Comparison of ENCODE assay signal across 8 mouse cellular contexts in genomic region chrX:100767885-100768626, GRCm38 (mm10). TPM values are rescaled to one million over a fixed set of nuclear protein-coding genes. Genes with fewer than 3 reads are reported as not detected.
DNase-seq lines count a peak whose midpoint lies in the region; ATAC-seq and TF ChIP-seq lines count a peak whose summit lies in the region.

No protein-coding gene starts in this region.

- no peak for TF ChIP-seq CTCF in liver, embryonic 14.5 days (IDR thresholded peaks at IDR 0.05; ENCODE audit: low read depth)

- H3K4me2 ChIP-seq in heart, embryonic 12.5 days = peak overlapping the region; percentile 88
- peak overlapping the region; percentile 65 for H3K4me2 ChIP-seq in forebrain, embryonic 14.5 days (ENCODE audit: low read length)
- H3K4me2 ChIP-seq in liver, embryonic 14.5 days (ENCODE audit: low read depth) = peak overlapping the region; percentile 28; the same call in 1 of the 2 replicates

- WGBS in heart, embryonic 12.5 days = 36% methylated on average over 22 of the region's 36 CpGs
- 30% methylated on average over 28 of the region's 36 CpGs for WGBS in forebrain, embryonic 14.5 days
- 36% methylated on average over 22 of the region's 36 CpGs for WGBS in liver, embryonic 14.5 days (ENCODE audit: insufficient replicate concordance)

- H3K9me3 ChIP-seq in heart, embryonic 12.5 days (replicated peaks) = no peaks in the 10 kb centered on the region
- no peaks in the 10 kb centered on the region for H3K9me3 ChIP-seq in ES-E14 (ENCODE audit: control insufficient read depth, insufficient read depth, low read depth, low read length)
- no peaks in the 10 kb centered on the region for H3K9me3 ChIP-seq in forebrain, embryonic 14.5 days (replicated peaks; ENCODE audit: control insufficient read depth, low read length)
- H3K9me3 ChIP-seq in liver, embryonic 14.5 days (ENCODE audit: control insufficient read depth, low read length) = no peaks in the 10 kb centered on the region

- DNase-seq in heart, adult 8-10 months (ENCODE audit: low spot score) = no peak
- DNase-seq in ES-E14 (ENCODE audit: low read depth, low spot score) = no peak
- no peak for DNase-seq in forebrain, embryonic 14.5 days (ENCODE audit: low spot score)
- DNase-seq in liver, embryonic 14.5 days (ENCODE audit: low read depth in 3 of 3, low spot score in 3 of 3) = no peak
- DNase-seq in right cerebral cortex, postnatal 4 days = no peak
- DNase-seq in thymus, postnatal 10 days (ENCODE audit: low spot score in 2 of 2) = no peak
- no peak for DNase-seq in frontal cortex, adult 2 months (ENCODE audit: extremely low spot score in 1 of 2, low spot score in 1 of 2)

- peaks cover 5% of the 10 kb centered on the region for H3K4me1 ChIP-seq in heart, embryonic 12.5 days (replicated peaks)
- peaks cover 0 to 3% of the 10 kb centered on the region in 2 experiments; a peak in 1 of 4 replicates for H3K4me1 ChIP-seq in ES-E14 (ENCODE audit: control insufficient read depth in 2 of 2, insufficient read depth in 2 of 2, low read length in 2 of 2, poor library complexity in 1 of 2)
- H3K4me1 ChIP-seq in forebrain, embryonic 14.5 days (ENCODE audit: control insufficient read depth, insufficient read depth, low read length) = no peaks in the 10 kb centered on the region
- H3K4me1 ChIP-seq in liver, embryonic 14.5 days (replicated peaks; ENCODE audit: control insufficient read depth in 2 of 2, insufficient read depth in 2 of 2, low read length in 1 of 2) = no peaks in the 10 kb centered on the region

- TF ChIP-seq EP300 in liver, embryonic 14.5 days (IDR thresholded peaks at IDR 0.05; ENCODE audit: low read depth) = no peak

- in situ Hi-C loops in ES-E14 (cut with MboI; ENCODE audit: low sequenced_read_pairs in 2 of 2, unreplicated experiment in 2 of 2) = no loop called here

- no peak overlapping the region for H3K27ac ChIP-seq in heart, embryonic 12.5 days (ENCODE audit: poor library complexity, severe bottlenecking)
- no peak overlapping the region for H3K27ac ChIP-seq in ES-E14 (ENCODE audit: insufficient read depth, low read depth, low read length, poor library complexity, severe bottlenecking)
- H3K27ac ChIP-seq in forebrain, embryonic 14.5 days (ENCODE audit: low read depth, low read length) = peak overlapping the region; percentile 52; the same call in 1 of the 2 replicates
- H3K27ac ChIP-seq in liver, embryonic 14.5 days = no peak overlapping the region

- ATAC-seq in heart, embryonic 12.5 days (ENCODE audit: insufficient number of reproducible peaks, low FRiP score) = peak; percentile 9; the same call in 1 of the 2 replicates
- peak; percentile 59 for ATAC-seq in forebrain, embryonic 14.5 days
- ATAC-seq in liver, embryonic 14.5 days (ENCODE audit: insufficient read depth) = no peak

- H3K9ac ChIP-seq in heart, embryonic 12.5 days = peak overlapping the region; percentile 45
- H3K9ac ChIP-seq in ES-E14 (ENCODE audit: insufficient read depth, low read depth, low read length, poor library complexity, severe bottlenecking) = peak overlapping the region; percentile 65
- H3K9ac ChIP-seq in forebrain, embryonic 14.5 days (ENCODE audit: low read length) = peak overlapping the region; percentile 81
- no peak overlapping the region for H3K9ac ChIP-seq in liver, embryonic 14.5 days (replicated peaks)

- H3K27me3 ChIP-seq in heart, embryonic 12.5 days (replicated peaks) = peaks cover 34% of the 10 kb centered on the region
- no peaks in the 10 kb centered on the region for H3K27me3 ChIP-seq in forebrain, embryonic 14.5 days (replicated peaks; ENCODE audit: control insufficient read depth, insufficient read depth, low read length)
- peaks cover 10% of the 10 kb centered on the region for H3K27me3 ChIP-seq in liver, embryonic 14.5 days (ENCODE audit: control insufficient read depth, insufficient read depth, low read length)

- H3K36me3 ChIP-seq in heart, embryonic 12.5 days = no peaks in the 10 kb centered on the region
- no peaks in the 10 kb centered on the region for H3K36me3 ChIP-seq in ES-E14 (ENCODE audit: control insufficient read depth, insufficient read depth, low read length, poor library complexity, severe bottlenecking)
- H3K36me3 ChIP-seq in forebrain, embryonic 14.5 days (ENCODE audit: control insufficient read depth, insufficient read depth, low read length) = no peaks in the 10 kb centered on the region
- no peaks in the 10 kb centered on the region for H3K36me3 ChIP-seq in liver, embryonic 14.5 days (replicated peaks; ENCODE audit: control insufficient read depth, insufficient read depth, low read depth)

- H3K4me3 ChIP-seq in heart, embryonic 12.5 days = peak overlapping the region; percentile 52
- peak overlapping the region; percentile 61 to 80 for H3K4me3 ChIP-seq in ES-E14 (ENCODE audit: insufficient read depth in 1 of 2, low read depth in 1 of 2, low read length in 2 of 2, poor library complexity in 1 of 2, severe bottlenecking in 1 of 2)
- peak overlapping the region; percentile 55 for H3K4me3 ChIP-seq in forebrain, embryonic 14.5 days (ENCODE audit: low read depth, low read length)
- H3K4me3 ChIP-seq in liver, embryonic 14.5 days (ENCODE audit: insufficient read depth in 1 of 2, low read depth in 2 of 2, low read length in 2 of 2) = no peak overlapping the region

TF ChIP-seq in ES-E14, 5 proteins besides CTCF, POLR2A, EP300 and RAD21:
- TF ChIP-seq ZNF384 (IDR thresholded peaks at IDR 0.05; ENCODE audit: low read depth, low read length) = no peak
- no peak for TF ChIP-seq HCFC1 (IDR thresholded peaks at IDR 0.05; ENCODE audit: borderline replicate concordance, insufficient read depth, low read length)
- TF ChIP-seq MAFK (IDR thresholded peaks at IDR 0.05; ENCODE audit: insufficient read depth, low read depth, low read length) = no peak

RNA-seq across cellular contexts. Expression of gene Dlg3, which starts 0.5 kb away (rescaled TPM):
- polyA plus RNA-seq in heart, embryonic 12.5 days (2016; fragmentation: Nextera tagmentation; extraction: Ambion mirVana) = 4.7 and 5.1 TPM in 2 replicates
- total RNA-seq in heart, adult 8-10 months (2022) = 1 to 10 TPM; 2.0 to 4.3 (median 2.8) TPM
- 13.1 and 15.3 TPM in 2 replicates for total RNA-seq in ES-E14 (2012; rRNA removed)
- 14.0 and 15.5 TPM in 2 replicates for polyA plus RNA-seq in forebrain, embryonic 14.5 days (2014; fragmentation: Nextera tagmentation; extraction: Ambion mirVana)
- 1.3 and 1.9 TPM in 2 replicates for polyA plus RNA-seq in liver, embryonic 14.5 days (2012; rRNA removed)
- polyA plus RNA-seq in liver, embryonic 14.5 days (2014; fragmentation: Nextera tagmentation; extraction: Ambion mirVana) = 0.43 and 0.53 TPM in 2 replicates
- polyA plus RNA-seq in frontal cortex, adult 2 months (2012; rRNA removed) = 102 TPM in 2 replicates

RNA-seq across cellular contexts. Expression of gene Gdpd2, which starts 38.4 kb away (rescaled TPM):
- 0.43 and 0.59 TPM in 2 replicates for polyA plus RNA-seq in heart, embryonic 12.5 days (2016; fragmentation: Nextera tagmentation; extraction: Ambion mirVana)
- not detected for total RNA-seq in heart, adult 8-10 months (2022)
- 0.22 and 0.32 TPM in 2 replicates for total RNA-seq in ES-E14 (2012; rRNA removed)
- 12.7 and 13.4 TPM in 2 replicates for polyA plus RNA-seq in forebrain, embryonic 14.5 days (2014; fragmentation: Nextera tagmentation; extraction: Ambion mirVana)
- polyA plus RNA-seq in liver, embryonic 14.5 days (2012; rRNA removed) = 0.17 and 0.27 TPM in 2 replicates
- 0.04 and 0.20 TPM in 2 replicates for polyA plus RNA-seq in liver, embryonic 14.5 days (2014; fragmentation: Nextera tagmentation; extraction: Ambion mirVana)
- polyA plus RNA-seq in frontal cortex, adult 2 months (2012; rRNA removed) = 12.4 and 13.1 TPM in 2 replicates

Comparison
In these comparisons a context has a peak if more than half of its experiments do, and no peak if none do; other contexts are left out.
1. H3K4me2 ChIP-seq: peak in every context shown above with its lines; median percentile 88 in heart, embryonic 12.5 days; 65 in forebrain, embryonic 14.5 days; 28 in liver, embryonic 14.5 days.
2. H3K4me3 ChIP-seq: peak in heart, embryonic 12.5 days (single experiment), ES-E14 (2 of 2) and forebrain, embryonic 14.5 days (single experiment); none in liver, embryonic 14.5 days (0 of 2).